8 mouse cellular contexts compared by ENCODE assay signal in genomic region chr4:141809850-141810464, GRCm38 (mm10). TPM values are rescaled to one million over a fixed set of nuclear protein-coding genes. Genes with fewer than 3 reads are reported as not detected.
DNase-seq lines count a peak whose midpoint lies in the region; ATAC-seq and TF ChIP-seq lines count a peak whose summit lies in the region.

No protein-coding gene starts in this region.

- peak; percentile 63; the same call in 1 of the 2 replicates for TF ChIP-seq CTCF in testis, adult 2 months (IDR thresholded peaks at IDR 0.05; ENCODE audit: control insufficient read depth, insufficient read depth, insufficient replicate concordance, low read depth, low read length)

- H3K9ac ChIP-seq in hindbrain, embryonic 11.5 days (ENCODE audit: low read depth, low read length): no peak overlapping the region
- H3K9ac ChIP-seq in kidney, embryonic 16.5 days (replicated peaks; ENCODE audit: low read length): no peak overlapping the region

- no peak overlapping the region for H3K27ac ChIP-seq in testis, adult 2 months (ENCODE audit: control insufficient read depth, insufficient read depth, low read depth, low read length)
- no peak overlapping the region for H3K27ac ChIP-seq in hindbrain, embryonic 11.5 days (ENCODE audit: low read depth, low read length)
- peak overlapping the region; percentile 49; the same call in 1 of the 2 replicates for H3K27ac ChIP-seq in midbrain, embryonic 10.5 days (replicated peaks)
- H3K27ac ChIP-seq in kidney, embryonic 16.5 days (ENCODE audit: low read length): no peak overlapping the region

- DNase-seq in cerebellum, adult 9-10 months: peak; percentile 18
- no peak for DNase-seq in cerebellum, postnatal 36 days
- DNase-seq in testis, postnatal 10 days (ENCODE audit: low spot score): no peak
- peak; percentile 63 for DNase-seq in hindbrain, embryonic 11.5 days (ENCODE audit: low spot score)
- peak; percentile 37 for DNase-seq in midbrain, embryonic 10.5 days (ENCODE audit: low spot score)
- no peak for DNase-seq in right cerebral cortex, postnatal 25 days

- no peaks in the 10 kb centered on the region for H3K27me3 ChIP-seq in testis, adult 2 months (ENCODE audit: control insufficient read depth, insufficient read depth, low read length)
- no peaks in the 10 kb centered on the region for H3K27me3 ChIP-seq in hindbrain, embryonic 11.5 days (ENCODE audit: control insufficient read depth, insufficient read depth, low read length)
- H3K27me3 ChIP-seq in midbrain, embryonic 10.5 days (ENCODE audit: low read depth, poor library complexity, severe bottlenecking): no peaks in the 10 kb centered on the region
- H3K27me3 ChIP-seq in kidney, embryonic 16.5 days (ENCODE audit: insufficient read depth, low read length): no peaks in the 10 kb centered on the region

- no peak for TF ChIP-seq POLR2A in testis, adult 2 months (IDR thresholded peaks at IDR 0.05; ENCODE audit: control insufficient read depth, low read depth, low read length)

- H3K4me1 ChIP-seq in testis, adult 2 months (ENCODE audit: control insufficient read depth, insufficient read depth, low read length): no peaks in the 10 kb centered on the region
- H3K4me1 ChIP-seq in hindbrain, embryonic 11.5 days (replicated peaks; ENCODE audit: control insufficient read depth, insufficient read depth, low read length): no peaks in the 10 kb centered on the region
- no peaks in the 10 kb centered on the region for H3K4me1 ChIP-seq in midbrain, embryonic 10.5 days
- H3K4me1 ChIP-seq in kidney, embryonic 16.5 days (ENCODE audit: insufficient read depth, low read length): no peaks in the 10 kb centered on the region

- H3K4me3 ChIP-seq in testis, adult 2 months (ENCODE audit: control insufficient read depth, low read depth, low read length): no peak overlapping the region
- H3K4me3 ChIP-seq in hindbrain, embryonic 11.5 days (ENCODE audit: low read depth, low read length): no peak overlapping the region
- H3K4me3 ChIP-seq in midbrain, embryonic 10.5 days: no peak overlapping the region
- no peak overlapping the region for H3K4me3 ChIP-seq in kidney, embryonic 16.5 days (ENCODE audit: low read length)

- H3K9me3 ChIP-seq in hindbrain, embryonic 11.5 days (ENCODE audit: control insufficient read depth, low read length): no peaks in the 10 kb centered on the region
- H3K9me3 ChIP-seq in midbrain, embryonic 10.5 days (replicated peaks): no peaks in the 10 kb centered on the region
- no peaks in the 10 kb centered on the region for H3K9me3 ChIP-seq in kidney, embryonic 16.5 days (ENCODE audit: low read length)

- WGBS in hindbrain, embryonic 11.5 days: 80% methylated on average over 8 of the region's 8 CpGs
- WGBS in midbrain, embryonic 10.5 days: 82% methylated on average over 8 of the region's 8 CpGs
- WGBS in kidney, embryonic 16.5 days: 81% methylated on average over 8 of the region's 8 CpGs

- no peak overlapping the region for H3K4me2 ChIP-seq in hindbrain, embryonic 11.5 days (replicated peaks; ENCODE audit: low read depth, low read length)
- H3K4me2 ChIP-seq in kidney, embryonic 16.5 days (replicated peaks; ENCODE audit: low read depth, low read length): no peak overlapping the region

- H3K36me3 ChIP-seq in testis, adult 2 months (ENCODE audit: control insufficient read depth, insufficient read depth, low read length): peaks cover 2% of the 10 kb centered on the region
- peaks cover 14% of the 10 kb centered on the region for H3K36me3 ChIP-seq in hindbrain, embryonic 11.5 days (ENCODE audit: control insufficient read depth, insufficient read depth, low read length)
- peaks cover 100% of the 10 kb centered on the region for H3K36me3 ChIP-seq in midbrain, embryonic 10.5 days
- H3K36me3 ChIP-seq in kidney, embryonic 16.5 days (ENCODE audit: insufficient read depth, low read length): peaks cover 77% of the 10 kb centered on the region

- no peak for ATAC-seq in hindbrain, embryonic 11.5 days (ENCODE audit: low FRiP score)
- no peak for ATAC-seq in kidney, embryonic 16.5 days (ENCODE audit: low FRiP score, low TSS enrichment)

RNA-seq across cellular contexts. Expression of gene Cela2a, which starts 16.0 kb away (rescaled TPM):
- 6.2 and 6.5 TPM in 2 replicates for polyA plus RNA-seq in testis, adult 2 months (2012; rRNA removed)
- not detected in 2 replicates for polyA plus RNA-seq in hindbrain, embryonic 11.5 days (2014; fragmentation: Nextera tagmentation; extraction: Ambion mirVana)
- polyA plus RNA-seq in midbrain, embryonic 10.5 days (2016; fragmentation: Nextera tagmentation; extraction: Ambion mirVana): not detected in 2 replicates
- 0.17 TPM in 1 of 2 replicates, not detected in the other for polyA plus RNA-seq in kidney, embryonic 16.5 days (2015; fragmentation: Nextera tagmentation; extraction: Ambion mirVana)

RNA-seq across cellular contexts. Expression of gene Casp9, which starts 16.5 kb away (rescaled TPM):
- 7.8 and 8.0 TPM in 2 replicates for polyA plus RNA-seq in testis, adult 2 months (2012; rRNA removed)
- 17.3 and 17.6 TPM in 2 replicates for polyA plus RNA-seq in hindbrain, embryonic 11.5 days (2014; fragmentation: Nextera tagmentation; extraction: Ambion mirVana)
- polyA plus RNA-seq in midbrain, embryonic 10.5 days (2016; fragmentation: Nextera tagmentation; extraction: Ambion mirVana): 24.4 and 28.8 TPM in 2 replicates
- 30.2 and 31.8 TPM in 2 replicates for polyA plus RNA-seq in kidney, embryonic 16.5 days (2015; fragmentation: Nextera tagmentation; extraction: Ambion mirVana)

RNA-seq across cellular contexts. Expression of gene Dnajc16, which starts 19.2 kb away (rescaled TPM):
- 11.3 and 12.2 TPM in 2 replicates for polyA plus RNA-seq in testis, adult 2 months (2012; rRNA removed)
- 4.9 and 5.4 TPM in 2 replicates for polyA plus RNA-seq in hindbrain, embryonic 11.5 days (2014; fragmentation: Nextera tagmentation; extraction: Ambion mirVana)
- polyA plus RNA-seq in midbrain, embryonic 10.5 days (2016; fragmentation: Nextera tagmentation; extraction: Ambion mirVana): 4.4 and 5.3 TPM in 2 replicates
- polyA plus RNA-seq in kidney, embryonic 16.5 days (2015; fragmentation: Nextera tagmentation; extraction: Ambion mirVana): 5.4 and 5.8 TPM in 2 replicates

RNA-seq across cellular contexts. Expression of gene Ctrc, which starts 36.2 kb away (rescaled TPM):
- 0.66 and 1.4 TPM in 2 replicates for polyA plus RNA-seq in testis, adult 2 months (2012; rRNA removed)
- not detected in 2 replicates for polyA plus RNA-seq in hindbrain, embryonic 11.5 days (2014; fragmentation: Nextera tagmentation; extraction: Ambion mirVana)
- not detected in 2 replicates for polyA plus RNA-seq in midbrain, embryonic 10.5 days (2016; fragmentation: Nextera tagmentation; extraction: Ambion mirVana)
- not detected in 2 replicates for polyA plus RNA-seq in kidney, embryonic 16.5 days (2015; fragmentation: Nextera tagmentation; extraction: Ambion mirVana)

Comparison
In these comparisons a context has a peak if more than half of its experiments do, and no peak if none do; other contexts are left out.
1. DNase-seq: peak in cerebellum, adult 9-10 months (single experiment), hindbrain, embryonic 11.5 days (single experiment) and midbrain, embryonic 10.5 days (single experiment); none in cerebellum, postnatal 36 days (0 of 2), testis, postnatal 10 days (single experiment) and right cerebral cortex, postnatal 25 days (single experiment).